Mouse (Mus musculus) MEL (cell line): ENCODE measurements around the gene Scel. TPM values are rescaled to one million over a fixed set of nuclear protein-coding genes. Genes with fewer than 3 reads are reported as not detected.

Experiments
- DNase-seq: peaks from one replicate; pipeline ENCODE4 v3.0.0; 2011; ENCODE audit warnings: low read depth, low spot score
- H3K27ac ChIP-seq: 2 replicates; pipeline ENCODE4 v1.5.1; 2012; ENCODE audit warnings: low read depth, mild to moderate bottlenecking, control low read depth, low read length, moderate library complexity; ENCODE audit not compliant: control insufficient read depth
- H3K27me3 ChIP-seq, 2 experiments: fragments of 150-350 bp in 1 of 2; sonication (generic) in 1 of 2; 2 replicates each; pipeline ENCODE4 v1.6.1; 2012; ENCODE audit warnings: low read length in 2 of 2, mild to moderate bottlenecking in 2 of 2, improper control_type of control experiment in 1 of 2, moderate library complexity in 1 of 2; ENCODE audit not compliant: insufficient read depth in 2 of 2, control insufficient read depth in 1 of 2
- H3K36me3 ChIP-seq, 2 experiments: 2 replicates each; pipeline ENCODE4 v1.6.1; 2012 to 2014; ENCODE audit warnings: low read length in 2 of 2, improper control_type of control experiment in 1 of 2, inconsistent platforms in 1 of 2, mild to moderate bottlenecking in 1 of 2; ENCODE audit not compliant: insufficient read depth in 2 of 2, control insufficient read depth in 1 of 2
- H3K4me1 ChIP-seq, 2 experiments: fragments of 150-350 bp in 1 of 2; sonication (generic) in 1 of 2; 2 replicates each; pipeline ENCODE4 v1.6.1; 2012; ENCODE audit warnings: low read length in 2 of 2, improper control_type of control experiment in 1 of 2, mild to moderate bottlenecking in 1 of 2; ENCODE audit not compliant: insufficient read depth in 2 of 2, control insufficient read depth in 1 of 2
- H3K4me3 ChIP-seq, 2 experiments: fragments of 150-350 bp in 1 of 2; sonication (generic) in 1 of 2; 2 replicates each; pipeline ENCODE4 v1.5.1; 2012; ENCODE audit warnings: low read depth in 2 of 2, low read length in 2 of 2, mild to moderate bottlenecking in 2 of 2, moderate library complexity in 2 of 2, control low read depth in 1 of 2, improper control_type of control experiment in 1 of 2; ENCODE audit not compliant: control insufficient read depth in 1 of 2, insufficient read depth in 1 of 2
- H3K79me2 ChIP-seq: 2 replicates; pipeline ENCODE4 v1.6.1; 2012; ENCODE audit warnings: mild to moderate bottlenecking, low read length, moderate library complexity; ENCODE audit not compliant: control insufficient read depth, poor library complexity, insufficient read depth
- H3K9ac ChIP-seq: 2 replicates; pipeline ENCODE4 v1.6.1; 2012; ENCODE audit warnings: low read depth, mild to moderate bottlenecking, control low read depth, low read length, moderate library complexity; ENCODE audit not compliant: control insufficient read depth, poor library complexity, severe bottlenecking
- H3K9me3 ChIP-seq: fragments of 150-350 bp; sonication (generic); replicated peaks from 2 replicates; pipeline ENCODE4 v1.6.1; 2012; ENCODE audit warnings: mild to moderate bottlenecking, low read length, improper control_type of control experiment, moderate library complexity; ENCODE audit not compliant: insufficient read depth
- CHD1 ChIP-seq: IDR thresholded peaks from 2 replicates; pipeline ENCODE4 v1.6.1; 2012; ENCODE audit warnings: low read depth, mild to moderate bottlenecking, inconsistent platforms, low read length, improper control_type of control experiment
- CTCF ChIP-seq, 3 experiments: IDR thresholded peaks in 2 of 3; conservative IDR thresholded peaks in 1 of 3; 2 replicates each; pipeline ENCODE4 v1.5.1; 2011 to 2012; ENCODE audit warnings: low read length in 3 of 3, low read depth in 2 of 3, mild to moderate bottlenecking in 2 of 3, improper control_type of control experiment in 1 of 3, inconsistent platforms in 1 of 3, mixed read lengths in 1 of 3, moderate library complexity in 1 of 3; ENCODE audit not compliant: control insufficient read depth in 1 of 3, insufficient read depth in 1 of 3, poor library complexity in 1 of 3, severe bottlenecking in 1 of 3
- E2F4 ChIP-seq: IDR thresholded peaks from 2 replicates; pipeline ENCODE4 v1.6.1; 2011; ENCODE audit warnings: low read depth, low read length, improper control_type of control experiment, borderline replicate concordance
- EP300 ChIP-seq, 2 experiments: IDR thresholded peaks; 2 replicates each; pipeline ENCODE4 v1.6.1; 2011; ENCODE audit warnings: improper control_type of control experiment in 2 of 2, low read length in 2 of 2, low read depth in 1 of 2, mild to moderate bottlenecking in 1 of 2
- ETS1 ChIP-seq: IDR thresholded peaks from 2 replicates; pipeline ENCODE4 v1.6.1; 2012; ENCODE audit warnings: low read depth, mild to moderate bottlenecking, inconsistent platforms, low read length, improper control_type of control experiment, moderate library complexity
- GABPA ChIP-seq: IDR thresholded peaks from 2 replicates; pipeline ENCODE4 v1.6.1; 2012; ENCODE audit warnings: low read depth, mild to moderate bottlenecking, inconsistent platforms, low read length, improper control_type of control experiment, moderate library complexity
- GATA1 ChIP-seq: IDR thresholded peaks from 2 replicates; pipeline ENCODE4 v1.6.1; 2011; ENCODE audit warnings: low read depth, low read length, improper control_type of control experiment
- KAT2A ChIP-seq: conservative IDR thresholded peaks from 2 replicates; pipeline ENCODE4 v1.6.1; 2012; ENCODE audit warnings: low read depth, low read length, improper control_type of control experiment, inconsistent platforms
- MAFK ChIP-seq: IDR thresholded peaks from 2 replicates; pipeline ENCODE4 v1.6.1; 2011; ENCODE audit warnings: low read depth, mild to moderate bottlenecking, low read length, improper control_type of control experiment, borderline replicate concordance
- MAX ChIP-seq: IDR thresholded peaks from 2 replicates; pipeline ENCODE4 v1.6.1; 2011; ENCODE audit warnings: low read length, improper control_type of control experiment
- MAZ ChIP-seq: IDR thresholded peaks from 2 replicates; pipeline ENCODE4 v1.6.1; 2012; ENCODE audit warnings: low read depth, mild to moderate bottlenecking, inconsistent platforms, low read length, improper control_type of control experiment
- MEF2A ChIP-seq: IDR thresholded peaks from 2 replicates; pipeline ENCODE4 v1.6.1; 2014; ENCODE audit warnings: low read depth, mild to moderate bottlenecking, inconsistent platforms, low read length, improper control_type of control experiment; ENCODE audit not compliant: poor library complexity, insufficient replicate concordance, severe bottlenecking; ENCODE audit errors: extremely low read depth
- MXI1 ChIP-seq: IDR thresholded peaks from 2 replicates; pipeline ENCODE4 v1.6.1; 2011; ENCODE audit warnings: mild to moderate bottlenecking, low read depth, low read length, improper control_type of control experiment
- MYB ChIP-seq: IDR thresholded peaks from 2 replicates; pipeline ENCODE4 v1.6.1; 2011; ENCODE audit warnings: mild to moderate bottlenecking, low read depth, low read length, improper control_type of control experiment
- NELFE ChIP-seq: IDR thresholded peaks from 2 replicates; pipeline ENCODE4 v1.6.1; 2011; ENCODE audit warnings: low read depth, low read length, improper control_type of control experiment
- NRF1 ChIP-seq: IDR thresholded peaks from 2 replicates; pipeline ENCODE4 v1.6.1; 2014; ENCODE audit warnings: low read depth, mild to moderate bottlenecking, inconsistent platforms, low read length, improper control_type of control experiment, moderate library complexity; ENCODE audit not compliant: poor library complexity, insufficient read depth, severe bottlenecking
- POLR2A ChIP-seq, 2 experiments: IDR thresholded peaks; 2 replicates each; pipeline ENCODE4 v1.6.1; 2011 to 2012; ENCODE audit warnings: low read length in 2 of 2, mild to moderate bottlenecking in 2 of 2, control low read depth in 1 of 2, improper control_type of control experiment in 1 of 2, low read depth in 1 of 2, moderate library complexity in 1 of 2; ENCODE audit not compliant: control insufficient read depth in 1 of 2, insufficient read depth in 1 of 2, poor library complexity in 1 of 2
- RAD21 ChIP-seq: IDR thresholded peaks from 2 replicates; pipeline ENCODE4 v1.6.1; 2011; ENCODE audit warnings: mild to moderate bottlenecking, low read depth, low read length, improper control_type of control experiment
- SIN3A ChIP-seq: IDR thresholded peaks from 2 replicates; pipeline ENCODE4 v1.6.1; 2012; ENCODE audit warnings: low read length, improper control_type of control experiment, inconsistent platforms
- TAL1 ChIP-seq: IDR thresholded peaks from 2 replicates; pipeline ENCODE4 v1.6.1; 2012; ENCODE audit warnings: mild to moderate bottlenecking, inconsistent platforms, low read length, moderate library complexity, mixed read lengths
- TBP ChIP-seq: IDR thresholded peaks from 2 replicates; pipeline ENCODE4 v1.8.0; 2011; ENCODE audit warnings: low read depth, low read length, improper control_type of control experiment
- TCF12 ChIP-seq: IDR thresholded peaks from 2 replicates; pipeline ENCODE4 v1.6.1; 2014; ENCODE audit warnings: low read depth, mild to moderate bottlenecking, inconsistent platforms, low read length, improper control_type of control experiment, moderate library complexity
- ZC3H11A ChIP-seq: IDR thresholded peaks from 2 replicates; pipeline ENCODE4 v1.6.1; 2012; ENCODE audit warnings: low read depth, mild to moderate bottlenecking, inconsistent platforms, low read length, improper control_type of control experiment
- ZMIZ1 ChIP-seq: IDR thresholded peaks from 2 replicates; pipeline ENCODE4 v1.6.1; 2012; ENCODE audit warnings: low read depth, mild to moderate bottlenecking, inconsistent platforms, low read length, improper control_type of control experiment, moderate library complexity
- polyA plus RNA-seq, 2 experiments: library from polyadenylated mRNA; stranded (reverse) in 1 of 2; unstranded in 1 of 2; fragments of >175 nt in 1 of 2; fragments of >200 nt in 1 of 2; gene quantifications; 2 replicates each; pipeline versions ENCODE4 v1.2.1 to v1.2.4; 2012; ENCODE audit warnings: low replicate concordance in 2 of 2, low read depth in 1 of 2; ENCODE audit not compliant: insufficient read length in 2 of 2, insufficient read depth in 1 of 2, missing spikeins in 1 of 2
- total RNA-seq: library from RNA; depleted of rRNA; stranded (reverse); fragments of 300-350 nt; gene quantifications from 2 replicates; pipeline ENCODE4 v1.2.3, GENCODE M21; 2012

Gene Scel
- total and polyA plus RNA-seq, 3 experiments: not detected

GRCm38 (mm10) chr14:103481514-103481913, 31.6 kb upstream of the Scel start:
- Histone ChIP-seq H3K27me3 (no peaks in the 10 kb centered on the region; a peak in 1 of 4 replicates), H3K9ac (no peak overlapping the region), H3K9me3 (no peaks in the 10 kb centered on the region), H3K4me3 (no peak overlapping the region), H3K79me2 (no peaks in the 10 kb centered on the region), H3K4me1 (peaks cover 8 to 11% of the 10 kb centered on the region in 2 experiments; a peak in 3 of 4 replicates), H3K27ac (no peak overlapping the region), H3K36me3 (peaks cover 0 to 3% of the 10 kb centered on the region in 2 experiments; a peak in 2 of 4 replicates)
- TF ChIP-seq TBP (no peak), ETS1 (no peak), CHD1 (no peak), POLR2A (IDR thresholded peaks at IDR 0.05; ENCODE audit: control insufficient read depth in 1 of 2, insufficient read depth in 1 of 2, low read depth in 1 of 2, low read length in 2 of 2, poor library complexity in 1 of 2) (no peak), MAX (no peak), CTCF (IDR thresholded peaks at IDR 0.05 in 2 of 3, conservative IDR thresholded peaks at IDR 0.05 in 1 of 3; ENCODE audit: control insufficient read depth in 1 of 3, insufficient read depth in 1 of 3, low read depth in 2 of 3, low read length in 3 of 3, poor library complexity in 1 of 3, severe bottlenecking in 1 of 3) (no peak), RAD21 (no peak), SIN3A (no peak), E2F4 (no peak), GABPA (no peak), MYB (no peak), ZMIZ1 (no peak), EP300 (IDR thresholded peaks at IDR 0.05; ENCODE audit: low read depth in 1 of 2, low read length in 2 of 2) (peak; percentile 43 to 59; a peak in 2 of 4 replicates), GATA1 (peak; percentile 61), MEF2A (no peak), NRF1 (no peak), TAL1 (no peak), KAT2A (no peak)
- DNase-seq: peak; percentile 66

GRCm38 (mm10) chr14:103485671-103486070, 27.5 kb upstream of the Scel start:
- Histone ChIP-seq H3K36me3 (peaks cover 0 to 3% of the 10 kb centered on the region in 2 experiments; a peak in 2 of 4 replicates), H3K9ac (no peak overlapping the region), H3K79me2 (no peaks in the 10 kb centered on the region), H3K27ac (no peak overlapping the region), H3K9me3 (no peaks in the 10 kb centered on the region), H3K4me3 (no peak overlapping the region), H3K4me1 (peaks cover 4 to 8% of the 10 kb centered on the region in 2 experiments; a peak in 2 of 4 replicates), H3K27me3 (no peaks in the 10 kb centered on the region; a peak in 1 of 4 replicates)
- DNase-seq: no peak
- no peak for TF ChIP-seq NELFE
- no peak for TF ChIP-seq ZC3H11A
- TF ChIP-seq ETS1: no peak
- no peak for TF ChIP-seq TBP
- TF ChIP-seq MXI1: no peak
- no peak for TF ChIP-seq MAZ
- TF ChIP-seq MAFK: no peak
- TF ChIP-seq TCF12: no peak
